Mouse (Mus musculus) intestine, postnatal 0 days (tissue): ENCODE data around the gene Nupr1. TPM values are rescaled to one million over a fixed set of nuclear protein-coding genes. Genes with fewer than 3 reads are reported as not detected.

ENCODE experiments used
- ATAC-seq: fragments of 200-750 bp; cut with Nextera tagmentation; 2 replicates; pipeline ENCODE4 v1.8.0; 2017; ENCODE audit warnings: mild to moderate bottlenecking, moderate TSS enrichment, moderate library complexity
- H3K27ac ChIP-seq: fragments of 300-500 bp; sonication (generic); 2 replicates; pipeline ENCODE4 v1.5.1; 2014; ENCODE audit warnings: mild to moderate bottlenecking, low read depth, low read length, moderate library complexity
- H3K27me3 ChIP-seq: fragments of 300-500 bp; sonication (generic); replicated peaks from 2 replicates; pipeline ENCODE4 v1.6.1; 2014; ENCODE audit warnings: low read length, mixed read lengths; ENCODE audit not compliant: control insufficient read depth, insufficient read depth
- H3K36me3 ChIP-seq: fragments of 300-500 bp; sonication (generic); 2 replicates; pipeline ENCODE4 v1.6.1; 2014; ENCODE audit warnings: mild to moderate bottlenecking, moderate library complexity; ENCODE audit not compliant: control insufficient read depth, insufficient read depth
- H3K4me1 ChIP-seq: fragments of 300-500 bp; sonication (generic); replicated peaks from 2 replicates; pipeline ENCODE4 v1.6.1; 2014; ENCODE audit warnings: antibody characterized with exemption, low read length, mixed read lengths; ENCODE audit not compliant: control insufficient read depth, insufficient read depth
- H3K4me2 ChIP-seq: fragments of 300-500 bp; sonication (generic); replicated peaks from 2 replicates; pipeline ENCODE4 v1.6.1; 2014; ENCODE audit warnings: low read depth, mild to moderate bottlenecking, moderate library complexity
- H3K4me3 ChIP-seq: fragments of 300-500 bp; sonication (generic); 2 replicates; pipeline ENCODE4 v1.5.1; 2014; ENCODE audit warnings: low read depth, low read length
- H3K9ac ChIP-seq: fragments of 300-500 bp; sonication (generic); 2 replicates; pipeline ENCODE4 v1.6.1; 2014; ENCODE audit warnings: mild to moderate bottlenecking, low read depth, low read length
- H3K9me3 ChIP-seq: fragments of 300-500 bp; sonication (generic); 2 replicates; pipeline ENCODE4 v1.6.1; 2016; ENCODE audit warnings: mixed run types; ENCODE audit not compliant: control insufficient read depth
- CTCF ChIP-seq: sonication (generic); IDR thresholded peaks from 2 replicates; pipeline ENCODE4 v1.5.1; 2016; ENCODE audit warnings: low read depth, mild to moderate bottlenecking, control low read depth, antibody characterized with exemption, moderate library complexity
- WGBS: fragments of 180-500 bp; shearing (Covaris S2); extraction: QIAGEN DNeasy Blood & Tissue Kit; methylation state at CpG from one replicate; pipeline ENCODE4 v1.1.7; 2014; 5-methylcytosine and 5-hydroxymethylcytosine counted together
- polyA plus RNA-seq: library from polyadenylated mRNA; unstranded; fragments of >200 nt; fragmentation: Nextera tagmentation; extraction: Ambion mirVana; gene quantifications from 2 replicates; pipeline ENCODE4 v1.2.1, GENCODE M21; 2015

Nupr1 gene
- polyA plus RNA-seq, 1 experiment from 2014 or later = 30.8 TPM

GRCm38 (mm10) chr7:126612736-126613135 is 17.9 kb downstream of the Nupr1 start:
- no peak overlapping the region for H3K4me2 ChIP-seq
- H3K9ac ChIP-seq = no peak overlapping the region
- H3K27ac ChIP-seq = no peak overlapping the region
- no peak overlapping the region for H3K4me3 ChIP-seq
- H3K27me3 ChIP-seq = no peaks in the 10 kb centered on the region
- no peak for ATAC-seq
- H3K4me1 ChIP-seq = peaks cover under 1% of the 10 kb centered on the region; the same call in 1 of the 2 replicates
- no peaks in the 10 kb centered on the region for H3K36me3 ChIP-seq
- WGBS = 83% methylated on average over 3 of the region's 3 CpGs
- TF ChIP-seq CTCF = no peak
- H3K9me3 ChIP-seq = no peaks in the 10 kb centered on the region

GRCm38 (mm10) chr7:126607796-126608195 is 22.9 kb downstream of the Nupr1 start:
- no peak overlapping the region for H3K4me3 ChIP-seq
- no peak overlapping the region for H3K4me2 ChIP-seq
- no peak overlapping the region for H3K9ac ChIP-seq
- ATAC-seq = peak; percentile 53; the same call in 1 of the 2 replicates
- peak overlapping the region; percentile 36; the same call in 1 of the 2 replicates for H3K27ac ChIP-seq
- H3K27me3 ChIP-seq = no peaks in the 10 kb centered on the region
- H3K9me3 ChIP-seq = no peaks in the 10 kb centered on the region
- peaks cover 8% of the 10 kb centered on the region for H3K4me1 ChIP-seq
- WGBS = 54% methylated on average over 5 of the region's 5 CpGs
- H3K36me3 ChIP-seq = no peaks in the 10 kb centered on the region
- TF ChIP-seq CTCF = no peak

DNA sequence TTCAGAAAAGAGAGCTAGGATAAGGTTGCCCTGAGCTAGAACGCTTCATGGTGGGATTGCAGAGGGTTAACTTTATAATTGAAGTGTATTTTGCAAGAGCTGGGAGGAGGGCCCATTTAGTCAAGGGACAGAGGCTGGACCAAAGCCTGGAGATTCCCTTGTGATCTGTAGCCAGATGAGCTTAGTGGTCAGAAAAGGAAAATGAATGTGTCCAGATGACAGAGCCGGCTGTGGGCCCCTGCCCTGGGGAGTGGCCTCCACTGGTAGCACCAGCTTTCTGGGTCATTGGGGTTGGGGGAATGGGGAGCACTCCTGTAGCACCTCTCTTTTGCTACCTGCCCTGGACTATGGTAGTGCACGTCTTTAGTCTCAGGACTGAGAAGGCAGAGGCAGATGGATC is 23.6 kb downstream of the Nupr1 start:
- 0 out of 2 replicates have a peak, but pooled peaks have one; percentile 19 for ATAC-seq
- no peak for TF ChIP-seq CTCF

DNA sequence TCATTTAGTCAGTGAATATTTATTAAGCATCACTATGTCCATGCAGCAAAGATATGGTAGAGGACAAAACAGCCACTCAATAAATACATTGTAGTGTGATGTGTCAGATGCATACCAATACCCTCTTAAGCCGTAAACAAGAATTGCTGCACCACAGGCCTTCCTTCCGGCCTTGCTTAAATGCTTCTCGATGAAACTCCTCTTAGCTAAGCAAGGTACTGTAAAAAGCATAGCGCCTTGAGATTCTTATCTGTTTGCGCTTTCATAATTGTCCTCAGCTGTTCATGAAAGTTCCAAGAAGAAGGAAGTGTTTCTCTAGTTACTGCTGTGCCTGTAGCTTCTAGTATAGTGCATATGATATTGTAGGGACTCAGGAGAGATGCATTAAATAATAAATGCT is 24.1 kb downstream of the Nupr1 start:
- Histone ChIP-seq H3K36me3 (no peaks in the 10 kb centered on the region), H3K9ac (no peak overlapping the region)
- no peak for ATAC-seq

More for the DNA sequence above, 23.6 kb downstream of the Nupr1 start:
- 55% methylated on average over 3 of the region's 3 CpGs for WGBS
- Histone ChIP-seq H3K4me2 (no peak overlapping the region), H3K9me3 (no peaks in the 10 kb centered on the region), H3K4me1 (peaks cover 8% of the 10 kb centered on the region), H3K9ac (no peak overlapping the region), H3K27ac (peak overlapping the region; percentile 36), H3K27me3 (no peaks in the 10 kb centered on the region), H3K36me3 (no peaks in the 10 kb centered on the region), H3K4me3 (no peak overlapping the region)

GRCm38 (mm10) chr7:126602650-126603049 is 28.0 kb downstream of the Nupr1 start:
- ATAC-seq = no peak
- Histone ChIP-seq H3K27me3 (no peaks in the 10 kb centered on the region), H3K27ac (no peak overlapping the region), H3K9me3 (no peaks in the 10 kb centered on the region), H3K9ac (no peak overlapping the region), H3K36me3 (no peaks in the 10 kb centered on the region), H3K4me1 (peaks cover 7% of the 10 kb centered on the region), H3K4me3 (no peak overlapping the region), H3K4me2 (no peak overlapping the region)
- 69% methylated on average over 3 of the region's 3 CpGs for WGBS
- TF ChIP-seq CTCF = no peak

More for the DNA sequence above, 24.1 kb downstream of the Nupr1 start:
- Histone ChIP-seq H3K4me3 (no peak overlapping the region), H3K27me3 (no peaks in the 10 kb centered on the region), H3K4me2 (no peak overlapping the region), H3K4me1 (peaks cover 8% of the 10 kb centered on the region), H3K9me3 (no peaks in the 10 kb centered on the region), H3K27ac (peak overlapping the region; percentile 36; the same call in 1 of the 2 replicates)
- no peak for TF ChIP-seq CTCF
- 31% methylated on average over 5 of the region's 5 CpGs for WGBS

DNA sequence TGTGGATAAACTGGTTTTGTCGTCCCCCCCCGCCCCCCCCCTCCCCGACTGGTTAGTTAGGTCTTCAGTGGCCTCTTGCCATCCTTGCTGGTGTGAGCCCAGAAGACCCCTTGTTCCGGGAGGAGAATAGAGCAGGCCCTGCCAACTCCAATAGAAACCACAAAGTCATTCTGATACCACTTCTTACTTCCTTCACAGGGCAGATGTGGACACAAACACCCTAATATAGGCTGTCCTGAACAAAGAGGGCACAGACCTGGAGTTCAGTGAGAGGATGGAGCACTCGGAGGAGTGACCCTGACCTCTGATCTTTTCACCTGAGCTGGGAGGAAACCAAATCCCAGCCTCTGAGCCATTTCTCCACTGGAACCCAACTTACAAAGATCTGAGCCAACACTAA is 28.8 kb downstream of the Nupr1 start:
- H3K36me3 ChIP-seq = no peaks in the 10 kb centered on the region
- H3K9me3 ChIP-seq = no peaks in the 10 kb centered on the region
- 35% methylated on average over 5 of the region's 5 CpGs for WGBS
- H3K4me2 ChIP-seq = no peak overlapping the region
- no peak for ATAC-seq
- no peaks in the 10 kb centered on the region for H3K27me3 ChIP-seq
- H3K4me1 ChIP-seq = no peaks in the 10 kb centered on the region
- no peak overlapping the region for H3K27ac ChIP-seq
- H3K9ac ChIP-seq = no peak overlapping the region
- no peak overlapping the region for H3K4me3 ChIP-seq
- TF ChIP-seq CTCF = no peak

DNA sequence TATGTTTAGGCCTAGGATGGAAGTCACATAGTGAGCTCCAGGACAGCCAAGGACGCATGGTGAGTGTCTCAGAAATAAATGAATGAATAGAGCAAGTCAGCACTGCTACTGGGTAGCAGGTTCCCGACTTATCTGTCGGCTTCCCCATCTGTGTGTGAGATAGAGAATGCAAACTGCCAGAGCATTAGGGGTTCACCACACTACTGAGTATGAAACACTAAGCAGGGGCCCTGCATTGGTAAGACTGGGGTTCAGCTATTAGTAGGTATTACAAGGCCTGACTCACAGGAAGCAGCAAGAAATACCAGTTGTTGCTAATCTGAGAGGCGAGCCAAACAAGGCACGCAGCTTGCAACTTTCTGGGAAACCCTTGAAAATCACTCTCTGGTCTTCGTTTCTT is 31.7 kb downstream of the Nupr1 start:
- no peak for TF ChIP-seq CTCF
- Histone ChIP-seq H3K27me3 (no peaks in the 10 kb centered on the region), H3K4me2 (no peak overlapping the region), H3K36me3 (no peaks in the 10 kb centered on the region), H3K9ac (no peak overlapping the region), H3K27ac (no peak overlapping the region), H3K4me3 (no peak overlapping the region), H3K9me3 (no peaks in the 10 kb centered on the region), H3K4me1 (no peaks in the 10 kb centered on the region)
- ATAC-seq = no peak
- 74% methylated on average over 6 of the region's 6 CpGs for WGBS
